Comparison of ENCODE assay signal across 10 mouse cellular contexts in genomic region chr11:116078676-116079320, GRCm38 (mm10). TPM values are rescaled to one million over a fixed set of nuclear protein-coding genes. Genes with fewer than 3 reads are reported as not detected.
DNase-seq lines count a peak whose midpoint lies in the region; ATAC-seq lines count a peak whose summit lies in the region.
"Had no signal": no experiment of that assay in that cellular context is flagged by ENCODE, and none has a peak within 500 bp of the region (broad histone marks: within the 10 kb centered on the region; RNA-seq: fewer than 3 reads in every experiment).

No protein-coding gene starts in this region.

- no peak overlapping the region for H3K4me3 ChIP-seq in hindbrain, embryonic 11.5 days (ENCODE audit: low read depth, low read length)
- no peak overlapping the region for H3K4me3 ChIP-seq in hindbrain, embryonic 14.5 days (replicated peaks; ENCODE audit: low read length)

- H3K4me2 ChIP-seq in hindbrain, embryonic 11.5 days (replicated peaks; ENCODE audit: low read depth, low read length), result peak overlapping the region; percentile 51; the same call in 1 of the 2 replicates
- no peak overlapping the region for H3K4me2 ChIP-seq in hindbrain, embryonic 14.5 days (replicated peaks)

- 0 out of 2 replicates have a peak, but pooled peaks cover 8% of the 10 kb centered on the region for H3K36me3 ChIP-seq in hindbrain, embryonic 11.5 days (ENCODE audit: control insufficient read depth, insufficient read depth, low read length)
- H3K36me3 ChIP-seq in hindbrain, embryonic 14.5 days (replicated peaks; ENCODE audit: control insufficient read depth, insufficient read depth), result peaks cover 48% of the 10 kb centered on the region

- H3K4me1 ChIP-seq in hindbrain, embryonic 11.5 days (replicated peaks; ENCODE audit: control insufficient read depth, insufficient read depth, low read length), result peaks cover 12% of the 10 kb centered on the region
- H3K4me1 ChIP-seq in hindbrain, embryonic 14.5 days (replicated peaks; ENCODE audit: control insufficient read depth, insufficient read depth, low read length), result peaks cover 4% of the 10 kb centered on the region; the same call in 1 of the 2 replicates

- no peak for DNase-seq in hindbrain, embryonic 11.5 days (ENCODE audit: low spot score)
- no peak for DNase-seq in hindbrain, embryonic 14.5 days (ENCODE audit: low spot score)
- peak; percentile 68 for DNase-seq in Muller cell, postnatal 12 days (ENCODE audit: inconsistent ontology term)
- peak; percentile 65 for DNase-seq in embryo, embryonic 11 days
- DNase-seq in mesoderm, embryonic 11.5 days (ENCODE audit: low read depth, low spot score), result peak; percentile 68
- no peak for DNase-seq in adrenal gland, adult 18-20 months (ENCODE audit: low spot score in 2 of 2)
- no peak for DNase-seq in spleen, adult 12 weeks (ENCODE audit: low spot score)
- no peak for DNase-seq in right cerebral cortex, postnatal 10 days (ENCODE audit: low spot score in 2 of 2)
- DNase-seq: kidney, adult 9 months had no signal

- WGBS in hindbrain, embryonic 11.5 days, result 22% methylated on average over 10 of the region's 10 CpGs
- WGBS in hindbrain, embryonic 14.5 days, result 21% methylated on average over 10 of the region's 10 CpGs

- H3K9ac ChIP-seq in hindbrain, embryonic 11.5 days (ENCODE audit: low read depth, low read length), result peak overlapping the region; percentile 37; the same call in 1 of the 2 replicates
- no peak overlapping the region for H3K9ac ChIP-seq in hindbrain, embryonic 14.5 days

- no peak for ATAC-seq in hindbrain, embryonic 11.5 days (ENCODE audit: low FRiP score)
- ATAC-seq in hindbrain, embryonic 14.5 days (ENCODE audit: low FRiP score), result no peak

- H3K27me3 ChIP-seq in hindbrain, embryonic 11.5 days (ENCODE audit: control insufficient read depth, insufficient read depth, low read length), result no peaks in the 10 kb centered on the region
- H3K27me3 ChIP-seq in hindbrain, embryonic 14.5 days (ENCODE audit: control insufficient read depth, insufficient read depth, low read length), result no peaks in the 10 kb centered on the region
- H3K27me3 ChIP-seq: embryonic facial prominence, embryonic 13.5 days had no signal

- peak overlapping the region; percentile 60 for H3K27ac ChIP-seq in hindbrain, embryonic 11.5 days (ENCODE audit: low read depth, low read length)
- no peak overlapping the region for H3K27ac ChIP-seq in hindbrain, embryonic 14.5 days

- no peaks in the 10 kb centered on the region for H3K9me3 ChIP-seq in hindbrain, embryonic 11.5 days (ENCODE audit: control insufficient read depth, low read length)
- no peaks in the 10 kb centered on the region for H3K9me3 ChIP-seq in hindbrain, embryonic 14.5 days (ENCODE audit: control insufficient read depth, low read length)
- H3K9me3 ChIP-seq: embryonic facial prominence, embryonic 13.5 days had no signal

RNA-seq across cellular contexts. Expression of gene Unc13d, which starts 1.0 kb away (rescaled TPM):
- polyA plus RNA-seq in hindbrain, embryonic 11.5 days (2014; fragmentation: Nextera tagmentation; extraction: Ambion mirVana), result 1.1 and 1.3 TPM in 2 replicates
- polyA plus RNA-seq in hindbrain, embryonic 14.5 days (2014; fragmentation: Nextera tagmentation; extraction: Ambion mirVana), result 0.75 and 0.83 TPM in 2 replicates
- total RNA-seq in adrenal gland, adult 18-20 months (2021), result 1 to 10 TPM; 1.0 to 1.3 TPM

RNA-seq across cellular contexts. Expression of gene Wbp2, which starts 8.0 kb away (rescaled TPM):
- 85.4 and 88.6 TPM in 2 replicates for polyA plus RNA-seq in hindbrain, embryonic 11.5 days (2014; fragmentation: Nextera tagmentation; extraction: Ambion mirVana)
- polyA plus RNA-seq in hindbrain, embryonic 14.5 days (2014; fragmentation: Nextera tagmentation; extraction: Ambion mirVana), result 164 and 183 TPM in 2 replicates
- 100 to 1,000 TPM; 163 to 187 TPM for total RNA-seq in adrenal gland, adult 18-20 months (2021)

RNA-seq across cellular contexts. Expression of gene Trim47, which starts 48.2 kb away (rescaled TPM):
- polyA plus RNA-seq in hindbrain, embryonic 11.5 days (2014; fragmentation: Nextera tagmentation; extraction: Ambion mirVana), result 3.0 TPM in 2 replicates
- 9.4 and 10.6 TPM in 2 replicates for polyA plus RNA-seq in hindbrain, embryonic 14.5 days (2014; fragmentation: Nextera tagmentation; extraction: Ambion mirVana)
- total RNA-seq in adrenal gland, adult 18-20 months (2021), result 10 to 100 TPM; 14.6 to 23.5 TPM

RNA-seq across cellular contexts. Expression of gene Unk, which starts 48.7 kb away (rescaled TPM):
- 25.8 and 26.9 TPM in 2 replicates for polyA plus RNA-seq in hindbrain, embryonic 11.5 days (2014; fragmentation: Nextera tagmentation; extraction: Ambion mirVana)
- 25.6 and 29.3 TPM in 2 replicates for polyA plus RNA-seq in hindbrain, embryonic 14.5 days (2014; fragmentation: Nextera tagmentation; extraction: Ambion mirVana)
- 10 to 100 TPM; 16.2 to 19.2 TPM for total RNA-seq in adrenal gland, adult 18-20 months (2021)

RNA-seq across cellular contexts. Expression of gene H3f3b, which starts 51.0 kb away (rescaled TPM):
- 2,172 and 2,203 TPM in 2 replicates for polyA plus RNA-seq in hindbrain, embryonic 11.5 days (2014; fragmentation: Nextera tagmentation; extraction: Ambion mirVana)
- 1,746 and 2,054 TPM in 2 replicates for polyA plus RNA-seq in hindbrain, embryonic 14.5 days (2014; fragmentation: Nextera tagmentation; extraction: Ambion mirVana)
- total RNA-seq in adrenal gland, adult 18-20 months (2021), result 100 to 1,000 TPM; 248 to 269 TPM

Comparison
In these comparisons a context has a peak if more than half of its experiments do, and no peak if none do; other contexts are left out.
1. DNase-seq: peak in Muller cell, postnatal 12 days (single experiment), embryo, embryonic 11 days (single experiment) and mesoderm, embryonic 11.5 days (single experiment); none in hindbrain, embryonic 11.5 days (single experiment), hindbrain, embryonic 14.5 days (single experiment), adrenal gland, adult 18-20 months (0 of 2), spleen, adult 12 weeks (single experiment) and right cerebral cortex, postnatal 10 days (0 of 2).